Mouse (Mus musculus) ES-E14 (cell line): ENCODE results near the gene Itga3.

Source experiments
- HCFC1 ChIP-seq: IDR thresholded peaks from 2 replicates; pipeline ENCODE4 v1.6.1; 2012; ENCODE audit warnings: low read length, inconsistent platforms, borderline replicate concordance; ENCODE audit not compliant: insufficient read depth
- ZC3H11A ChIP-seq: IDR thresholded peaks from 2 replicates; pipeline ENCODE4 v1.6.1; 2012; ENCODE audit warnings: low read depth, mild to moderate bottlenecking, inconsistent platforms, low read length, borderline replicate concordance

DNA sequence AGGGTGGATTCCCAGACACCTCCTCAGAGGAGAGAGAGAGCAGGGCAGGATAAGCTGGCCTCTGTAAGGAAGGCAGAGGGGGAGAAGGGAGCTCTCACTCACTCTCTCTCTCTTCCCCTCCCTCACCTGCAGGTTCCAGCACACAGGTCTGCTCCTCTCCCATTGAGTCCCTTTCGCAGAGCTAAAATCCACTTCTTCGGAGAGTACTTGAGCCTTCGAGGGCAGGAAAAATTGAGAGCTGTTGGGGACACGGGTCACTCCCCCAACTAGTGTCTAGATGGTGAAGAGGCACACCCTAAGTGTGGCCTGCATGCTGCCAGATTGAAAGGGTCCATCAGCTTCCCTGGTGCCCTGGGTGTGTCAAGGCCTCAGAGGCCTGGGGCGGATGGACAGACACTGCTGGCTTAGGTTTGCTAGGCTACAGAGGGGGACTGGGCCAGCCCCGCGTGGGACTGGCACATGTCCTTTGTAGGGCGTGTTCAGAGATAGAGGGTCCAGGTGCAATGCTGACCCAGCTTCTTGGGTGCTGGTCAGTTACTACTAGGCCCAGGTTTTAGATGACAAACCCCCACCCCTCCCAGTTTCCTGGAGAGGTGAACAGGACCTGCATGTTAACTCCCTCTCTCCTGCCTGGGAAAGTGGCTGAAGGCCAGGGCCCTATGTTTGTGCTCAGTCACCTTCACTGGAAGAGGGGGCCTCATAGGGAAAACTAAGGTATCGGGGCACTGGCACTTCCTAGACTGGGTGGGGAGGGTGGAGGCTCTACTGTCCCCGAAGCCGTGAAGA, 51.2 kb downstream of the Itga3 start:
- TF ChIP-seq HCFC1: no peak
- TF ChIP-seq ZC3H11A: no peak
